Mouse (Mus musculus) neural tube, embryonic 12.5 days (tissue): ENCODE measurements around the gene Mllt10. TPM values are rescaled to one million over a fixed set of nuclear protein-coding genes. Genes with fewer than 3 reads are reported as not detected.

Experiments
- ATAC-seq: fragments of 200-750 bp; cut with Nextera tagmentation; 2 replicates; pipeline ENCODE4 v1.8.0; 2017; ENCODE audit warnings: low read depth, mild to moderate bottlenecking, moderate TSS enrichment, moderate library complexity; ENCODE audit not compliant: low FRiP score
- H3K27ac ChIP-seq: fragments of 300-500 bp; sonication (generic); 2 replicates; pipeline ENCODE4 v1.5.1; 2016
- H3K27me3 ChIP-seq: fragments of 300-500 bp; sonication (generic); replicated peaks from 2 replicates; pipeline ENCODE4 v1.6.1; 2016; ENCODE audit warnings: mild to moderate bottlenecking
- H3K36me3 ChIP-seq: fragments of 300-500 bp; sonication (generic); 2 replicates; pipeline ENCODE4 v1.6.1; 2016; ENCODE audit warnings: mild to moderate bottlenecking
- H3K4me1 ChIP-seq: fragments of 300-500 bp; sonication (generic); 2 replicates; pipeline ENCODE4 v1.6.1; 2016
- H3K4me2 ChIP-seq: fragments of 300-500 bp; sonication (generic); replicated peaks from 2 replicates; pipeline ENCODE4 v1.6.1; 2016; ENCODE audit warnings: mild to moderate bottlenecking
- H3K4me3 ChIP-seq: fragments of 300-500 bp; sonication (generic); 2 replicates; pipeline ENCODE4 v1.5.1; 2016
- H3K9ac ChIP-seq: fragments of 300-500 bp; sonication (generic); 2 replicates; pipeline ENCODE4 v1.6.1; 2016; ENCODE audit warnings: mild to moderate bottlenecking
- H3K9me3 ChIP-seq: fragments of 300-500 bp; sonication (generic); 2 replicates; pipeline ENCODE4 v1.6.1; 2016; ENCODE audit warnings: mild to moderate bottlenecking
- WGBS: fragments of 180-500 bp; shearing (Covaris S2); methylation state at CpG from one replicate; pipeline ENCODE4 v1.1.7; 2016; 5-methylcytosine and 5-hydroxymethylcytosine counted together
- polyA plus RNA-seq: library from polyadenylated mRNA; unstranded; fragments of >200 nt; fragmentation: Nextera tagmentation; extraction: Ambion mirVana; gene quantifications from 2 replicates; pipeline ENCODE4 v1.2.1, GENCODE M21; 2016

Gene Mllt10
- 60.5 and 67.2 TPM in 2 replicates for polyA plus RNA-seq

DNA sequence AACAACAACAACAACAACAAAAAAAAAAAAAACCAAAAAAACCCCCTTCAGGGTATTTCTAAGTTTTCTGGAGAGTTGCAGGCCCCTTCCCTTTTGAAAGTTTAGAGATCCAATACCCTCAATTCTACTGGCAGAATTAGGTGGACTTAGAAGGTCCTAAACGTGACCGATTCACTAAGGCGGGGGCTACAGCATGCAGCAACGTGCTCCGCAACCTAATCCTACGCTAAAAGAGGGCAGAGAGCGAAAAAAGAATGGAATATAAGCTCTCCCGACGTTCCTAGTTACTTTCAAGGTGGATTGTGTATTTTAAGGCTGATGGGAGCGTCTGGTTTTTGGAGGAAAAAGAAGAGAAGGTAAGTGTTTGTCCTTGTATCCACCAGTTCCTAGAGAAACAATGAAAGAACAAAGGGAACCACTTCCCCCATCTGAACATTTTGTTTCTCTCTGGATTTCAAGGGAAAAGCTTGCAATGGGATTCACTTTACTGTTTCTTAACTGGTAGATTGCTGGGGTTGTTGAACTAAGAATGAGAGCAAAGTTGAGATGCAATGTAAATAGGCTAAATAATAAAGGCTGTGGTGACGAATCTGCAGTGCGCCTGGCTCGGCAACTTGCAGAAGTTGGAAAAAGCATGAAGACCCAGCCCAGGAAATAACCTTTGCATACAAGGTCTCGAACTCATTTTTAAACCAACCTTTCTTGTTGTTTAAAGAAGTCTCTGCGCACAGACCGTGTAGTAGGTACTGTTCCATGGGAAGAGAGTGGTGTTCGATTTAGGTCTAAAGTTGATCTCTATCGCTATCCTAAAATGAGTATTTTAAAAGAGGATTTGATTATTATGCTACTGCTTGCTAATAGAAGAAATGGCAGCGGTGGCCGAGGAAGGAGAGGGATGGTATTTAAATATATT, at the start of gene Mllt10:
Gene Mllt10, plus strand, starts transcription at position 222 of the 913 bp plus-strand sequence.
- H3K4me1 ChIP-seq = peaks cover 37% of the 10 kb centered on the region
- peak within 1 kb of the TSS; percentile 100 for H3K27ac ChIP-seq
- ATAC-seq = no peak
- peak within 1 kb of the TSS; percentile 96 for H3K9ac ChIP-seq
- under 1% methylated on average over 20 of the region's 20 CpGs for WGBS
- peak within 1 kb of the TSS; percentile 56 for H3K4me3 ChIP-seq
- no peaks in the 10 kb centered on the region for H3K36me3 ChIP-seq
- H3K4me2 ChIP-seq = peak within 1 kb of the TSS; percentile 96
- no peaks in the 10 kb centered on the region for H3K27me3 ChIP-seq
- H3K9me3 ChIP-seq = no peaks in the 10 kb centered on the region

DNA sequence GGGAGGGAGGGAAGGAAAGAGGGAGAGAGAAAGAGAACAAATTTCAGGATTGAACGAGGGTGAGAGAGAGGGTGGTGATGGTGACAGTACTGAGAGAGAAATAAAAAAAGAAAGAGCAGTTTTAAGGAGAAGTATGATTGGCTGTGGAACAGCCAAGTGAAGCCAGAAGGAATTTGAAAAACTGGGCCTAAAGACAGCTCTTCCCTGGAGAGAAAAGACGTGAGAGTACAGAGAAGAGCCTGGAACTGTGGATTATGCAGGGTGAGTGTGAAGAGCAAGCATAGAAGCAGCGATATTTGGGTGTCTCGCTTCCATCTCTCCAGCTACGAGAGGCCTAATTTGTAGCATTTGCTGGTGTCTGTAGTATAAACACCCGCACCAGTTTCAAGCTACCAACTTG, 43.8 kb upstream of the Mllt10 start:
- Histone ChIP-seq H3K4me1 (no peaks in the 10 kb centered on the region), H3K27me3 (no peaks in the 10 kb centered on the region), H3K9ac (no peak overlapping the region), H3K36me3 (no peaks in the 10 kb centered on the region), H3K27ac (no peak overlapping the region), H3K9me3 (no peaks in the 10 kb centered on the region), H3K4me2 (no peak overlapping the region), H3K4me3 (no peak overlapping the region)
- ATAC-seq = no peak
- WGBS = 89% methylated on average over 6 of the region's 6 CpGs

DNA sequence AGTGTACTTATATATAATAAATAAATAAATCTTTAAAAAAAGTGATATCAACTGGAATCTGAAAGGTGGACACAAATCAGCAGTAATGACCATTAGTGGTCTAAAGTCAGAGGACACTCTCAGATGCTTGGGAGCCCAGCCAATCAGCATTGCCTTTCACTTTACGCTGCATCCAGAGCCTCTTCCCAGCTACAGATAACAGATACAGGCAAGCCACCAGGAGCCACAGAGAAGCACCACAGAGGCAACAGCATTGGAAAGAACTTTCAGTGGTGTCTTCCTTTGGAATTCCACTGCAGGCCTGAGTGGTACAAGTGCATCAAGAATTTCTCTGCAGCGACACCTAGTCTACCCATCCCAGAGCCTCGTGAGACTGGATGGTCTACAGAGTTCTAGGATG, 42.2 kb upstream of the Mllt10 start:
- Histone ChIP-seq H3K27ac (no peak overlapping the region), H3K9ac (no peak overlapping the region), H3K36me3 (no peaks in the 10 kb centered on the region), H3K27me3 (no peaks in the 10 kb centered on the region), H3K4me2 (no peak overlapping the region), H3K4me3 (no peak overlapping the region), H3K9me3 (no peaks in the 10 kb centered on the region), H3K4me1 (no peaks in the 10 kb centered on the region)
- 92% methylated on average over 3 of the region's 3 CpGs for WGBS
- no peak for ATAC-seq

DNA sequence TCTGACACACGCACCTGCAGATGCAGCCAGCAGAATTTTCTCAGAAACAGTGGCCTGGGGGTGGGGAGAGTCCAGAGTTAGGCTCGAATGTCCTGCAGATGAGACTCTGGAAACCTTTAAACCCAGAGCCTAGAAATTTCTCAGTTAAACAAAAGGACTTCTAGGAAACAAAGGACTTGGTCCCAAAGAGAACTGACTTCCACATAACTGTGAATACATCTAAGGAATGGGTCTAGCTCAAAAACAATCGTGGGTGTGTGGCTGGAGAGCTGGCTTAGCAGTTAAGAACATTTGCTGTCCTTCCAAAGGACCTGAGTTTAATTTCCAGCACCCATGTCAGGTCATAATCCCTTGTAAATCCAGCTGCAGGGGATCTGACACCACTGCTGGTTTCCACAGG, 39.5 kb upstream of the Mllt10 start:
- H3K9ac ChIP-seq = no peak overlapping the region
- no peaks in the 10 kb centered on the region for H3K4me1 ChIP-seq
- H3K4me3 ChIP-seq = no peak overlapping the region
- H3K27ac ChIP-seq = no peak overlapping the region
- no peaks in the 10 kb centered on the region for H3K9me3 ChIP-seq
- no peaks in the 10 kb centered on the region for H3K27me3 ChIP-seq
- ATAC-seq = no peak
- no peaks in the 10 kb centered on the region for H3K36me3 ChIP-seq
- no peak overlapping the region for H3K4me2 ChIP-seq
- 60% methylated on average over 3 of the region's 3 CpGs for WGBS

DNA sequence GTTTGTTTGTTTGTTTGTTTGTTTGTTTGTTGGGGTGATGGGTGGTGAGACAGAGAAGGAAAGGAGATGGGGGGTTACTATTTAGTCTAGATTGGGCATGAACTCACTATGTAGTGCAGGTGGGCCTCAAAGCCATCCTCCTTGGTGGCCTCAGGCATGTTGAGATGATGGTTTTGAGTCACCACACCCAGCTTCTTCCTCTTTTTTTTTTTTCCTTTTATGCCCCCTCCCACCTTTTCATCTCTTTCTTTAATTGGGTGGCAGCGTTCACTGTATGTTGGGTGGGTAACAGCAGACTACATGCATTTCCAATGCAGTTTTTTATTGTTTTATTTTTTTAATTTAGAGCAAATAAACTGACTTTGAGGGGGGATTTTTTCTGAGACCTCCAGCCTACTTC, 38.4 kb upstream of the Mllt10 start:
- Histone ChIP-seq H3K4me3 (no peak overlapping the region), H3K9me3 (no peaks in the 10 kb centered on the region), H3K9ac (no peak overlapping the region), H3K27me3 (no peaks in the 10 kb centered on the region), H3K27ac (no peak overlapping the region), H3K4me1 (no peaks in the 10 kb centered on the region), H3K4me2 (no peak overlapping the region), H3K36me3 (no peaks in the 10 kb centered on the region)
- ATAC-seq = no peak
- WGBS = 100% methylated on average over 1 of the region's 1 CpGs

DNA sequence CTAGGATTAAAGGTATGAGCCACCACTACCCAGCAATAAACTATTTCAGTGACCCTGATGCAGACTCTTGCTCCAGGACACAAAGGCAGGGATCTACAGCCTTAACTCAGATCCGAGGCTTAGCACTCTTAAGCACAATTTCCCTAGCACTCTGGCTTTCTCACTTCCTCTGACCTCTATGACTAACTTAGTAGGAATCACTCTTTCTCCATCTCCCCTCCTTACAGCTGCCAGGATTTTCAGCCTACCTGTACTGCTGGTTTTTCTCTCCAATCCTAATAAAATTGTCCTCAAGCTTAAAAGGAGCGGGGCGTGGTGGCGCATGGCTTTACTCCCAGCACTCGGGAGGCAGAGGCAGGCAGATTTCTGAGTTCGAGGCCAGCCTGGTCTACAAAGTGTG, 37.7 kb upstream of the Mllt10 start:
- H3K4me3 ChIP-seq = no peak overlapping the region
- ATAC-seq = no peak
- H3K4me1 ChIP-seq = no peaks in the 10 kb centered on the region
- no peak overlapping the region for H3K27ac ChIP-seq
- no peaks in the 10 kb centered on the region for H3K27me3 ChIP-seq
- H3K36me3 ChIP-seq = no peaks in the 10 kb centered on the region
- no peak overlapping the region for H3K9ac ChIP-seq
- no peak overlapping the region for H3K4me2 ChIP-seq
- WGBS = 93% methylated on average over 6 of the region's 6 CpGs
- H3K9me3 ChIP-seq = no peaks in the 10 kb centered on the region

DNA sequence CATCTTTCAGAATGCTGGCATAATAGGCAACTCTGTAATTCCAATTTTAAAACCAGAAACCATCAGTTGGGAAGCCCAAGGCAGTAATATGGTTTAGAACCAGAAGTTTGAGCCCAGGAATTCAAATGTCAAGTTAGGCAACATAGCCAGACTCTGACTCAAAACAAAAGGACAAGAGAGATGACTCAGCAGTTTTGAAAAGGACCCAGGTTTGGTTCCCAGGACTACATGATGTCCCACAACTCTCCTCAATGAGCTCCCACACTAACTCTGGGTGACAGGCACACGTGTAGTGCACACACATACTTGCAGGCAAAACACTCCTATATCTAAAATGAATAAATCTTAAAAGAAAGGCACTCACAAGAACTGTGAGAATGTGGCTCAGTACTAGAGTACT, 35.9 kb upstream of the Mllt10 start:
- H3K27ac ChIP-seq = no peak overlapping the region
- 89% methylated on average over 1 of the region's 1 CpGs for WGBS
- no peak overlapping the region for H3K4me2 ChIP-seq
- H3K4me3 ChIP-seq = no peak overlapping the region
- no peaks in the 10 kb centered on the region for H3K36me3 ChIP-seq
- no peak overlapping the region for H3K9ac ChIP-seq
- ATAC-seq = no peak
- H3K4me1 ChIP-seq = 0 out of 2 replicates have a peak, but pooled peaks cover 3% of the 10 kb centered on the region
- H3K27me3 ChIP-seq = no peaks in the 10 kb centered on the region
- no peaks in the 10 kb centered on the region for H3K9me3 ChIP-seq

DNA sequence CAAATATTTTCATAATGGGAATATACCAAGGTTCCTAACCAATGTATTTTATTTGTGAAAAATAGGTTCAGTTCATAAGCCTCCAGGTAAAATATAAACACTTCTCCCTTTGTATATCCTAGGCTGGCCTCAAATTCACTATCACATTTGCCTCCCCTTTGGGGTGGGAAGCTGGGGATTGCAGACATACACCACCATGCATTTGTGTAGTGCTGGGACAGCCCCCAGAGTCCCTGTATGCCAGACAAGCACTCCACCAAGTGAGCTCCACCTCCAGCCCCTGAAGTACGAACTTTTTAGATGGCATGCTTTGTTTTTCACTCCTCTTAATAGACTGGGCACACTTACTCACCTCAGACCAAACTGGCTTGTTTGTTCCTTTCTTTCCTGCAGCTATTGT, 32.2 kb upstream of the Mllt10 start:
- Histone ChIP-seq H3K27ac (no peak overlapping the region), H3K4me2 (no peak overlapping the region), H3K4me3 (no peak overlapping the region), H3K4me1 (peaks cover 15% of the 10 kb centered on the region), H3K36me3 (no peaks in the 10 kb centered on the region), H3K9ac (no peak overlapping the region), H3K9me3 (no peaks in the 10 kb centered on the region), H3K27me3 (no peaks in the 10 kb centered on the region)
- 46% methylated on average over 1 of the region's 1 CpGs for WGBS
- no peak for ATAC-seq

DNA sequence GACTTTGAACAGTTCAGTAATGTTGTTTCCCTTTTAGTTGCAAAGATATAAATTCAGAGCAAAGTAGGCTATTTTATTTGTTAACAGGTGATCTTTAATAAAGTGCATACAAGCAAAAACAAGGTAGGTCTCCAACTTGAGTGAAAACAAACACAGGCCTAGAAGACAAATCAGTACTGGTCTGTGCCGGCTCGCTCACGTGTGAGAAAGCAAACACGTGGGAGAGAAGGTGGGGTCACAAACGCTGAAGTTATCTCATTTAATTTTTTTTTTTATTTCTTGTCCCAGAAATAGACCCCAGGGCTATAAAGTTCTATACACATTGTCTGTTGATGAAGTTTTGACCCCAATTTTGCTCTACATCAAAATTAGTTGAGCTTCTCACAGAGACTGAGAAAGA, 29.9 kb upstream of the Mllt10 start:
- Histone ChIP-seq H3K27ac (no peak overlapping the region), H3K9ac (no peak overlapping the region), H3K4me3 (no peak overlapping the region), H3K27me3 (no peaks in the 10 kb centered on the region), H3K4me1 (peaks cover 21% of the 10 kb centered on the region), H3K36me3 (no peaks in the 10 kb centered on the region), H3K9me3 (no peaks in the 10 kb centered on the region), H3K4me2 (peak overlapping the region; percentile 98)
- 43% methylated on average over 5 of the region's 5 CpGs for WGBS
- ATAC-seq = no peak

DNA sequence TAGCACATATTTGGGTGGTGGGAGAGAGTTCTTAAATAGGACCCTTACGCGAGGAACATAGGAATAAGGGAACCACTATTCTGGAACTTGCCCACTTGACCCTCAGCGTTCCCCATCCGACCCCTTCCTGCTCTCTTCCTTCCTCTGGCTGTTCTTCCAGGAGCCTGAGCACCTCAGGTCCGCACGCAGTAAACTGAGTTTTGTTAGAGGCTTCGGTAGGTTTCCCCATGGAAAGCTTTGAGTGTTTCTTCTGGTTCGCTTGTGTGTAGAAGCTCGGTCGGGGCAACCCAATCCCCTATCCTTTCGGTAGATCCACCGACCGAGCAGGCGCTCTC, 29.3 kb upstream of the Mllt10 start:
- H3K27me3 ChIP-seq = no peaks in the 10 kb centered on the region
- no peak for ATAC-seq
- H3K9ac ChIP-seq = peak overlapping the region; percentile 69
- 4% methylated on average over 14 of the region's 14 CpGs for WGBS
- no peaks in the 10 kb centered on the region for H3K36me3 ChIP-seq
- H3K9me3 ChIP-seq = no peaks in the 10 kb centered on the region
- no peak overlapping the region for H3K27ac ChIP-seq
- H3K4me1 ChIP-seq = peaks cover 26% of the 10 kb centered on the region
- H3K4me3 ChIP-seq = peak overlapping the region; percentile 63
- H3K4me2 ChIP-seq = peak overlapping the region; percentile 98

DNA sequence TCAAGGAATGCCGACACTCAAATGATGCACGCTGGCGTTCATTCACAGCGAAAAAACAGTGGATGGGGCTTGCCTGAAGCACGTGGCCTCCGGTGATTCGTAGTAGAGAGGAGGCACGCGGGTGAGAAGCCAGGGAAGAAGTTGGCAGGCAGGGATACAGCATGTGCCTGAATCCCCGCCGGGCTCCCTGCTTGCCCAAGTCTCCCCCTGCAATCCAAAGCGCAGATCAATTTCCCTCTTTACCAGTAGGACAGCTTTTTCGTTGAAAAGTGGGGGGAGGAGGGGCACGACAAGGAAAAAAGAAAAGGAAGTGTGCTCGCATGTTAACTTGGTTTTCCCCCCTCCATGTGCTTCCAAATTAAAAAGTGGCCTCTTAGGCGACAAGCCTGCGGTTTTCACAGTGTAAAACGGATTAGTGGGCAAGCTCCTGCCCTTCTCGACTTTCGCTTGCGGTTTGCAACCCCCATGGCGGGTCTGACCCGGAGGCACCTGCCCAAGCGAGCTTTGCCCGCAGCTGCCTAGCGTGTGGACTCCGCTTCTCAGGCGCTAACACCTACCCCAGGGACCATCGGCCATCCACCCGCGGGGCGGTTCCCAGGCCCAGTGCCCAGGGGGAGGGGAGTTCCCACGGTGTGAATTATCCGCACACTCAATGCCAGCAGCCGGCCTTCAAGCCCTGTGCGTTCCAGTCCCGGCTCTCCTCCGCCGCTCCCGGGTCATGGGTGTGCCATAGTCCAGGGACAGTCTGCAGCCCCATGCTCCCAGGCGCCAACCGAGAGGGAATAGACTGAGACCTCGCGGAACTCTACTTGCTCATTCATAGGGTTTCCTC, 28.7 kb upstream of the Mllt10 start:
- no peaks in the 10 kb centered on the region for H3K27me3 ChIP-seq
- no peaks in the 10 kb centered on the region for H3K36me3 ChIP-seq
- H3K4me3 ChIP-seq = peak overlapping the region; percentile 63
- peaks cover 31% of the 10 kb centered on the region for H3K4me1 ChIP-seq
- peak overlapping the region; percentile 98 for H3K4me2 ChIP-seq
- peak; percentile 7 for ATAC-seq
- peak overlapping the region; percentile 69 for H3K9ac ChIP-seq
- WGBS = under 1% methylated on average over 44 of the region's 44 CpGs
- no peaks in the 10 kb centered on the region for H3K9me3 ChIP-seq
- peak overlapping the region; percentile 50; the same call in 1 of the 2 replicates for H3K27ac ChIP-seq

DNA sequence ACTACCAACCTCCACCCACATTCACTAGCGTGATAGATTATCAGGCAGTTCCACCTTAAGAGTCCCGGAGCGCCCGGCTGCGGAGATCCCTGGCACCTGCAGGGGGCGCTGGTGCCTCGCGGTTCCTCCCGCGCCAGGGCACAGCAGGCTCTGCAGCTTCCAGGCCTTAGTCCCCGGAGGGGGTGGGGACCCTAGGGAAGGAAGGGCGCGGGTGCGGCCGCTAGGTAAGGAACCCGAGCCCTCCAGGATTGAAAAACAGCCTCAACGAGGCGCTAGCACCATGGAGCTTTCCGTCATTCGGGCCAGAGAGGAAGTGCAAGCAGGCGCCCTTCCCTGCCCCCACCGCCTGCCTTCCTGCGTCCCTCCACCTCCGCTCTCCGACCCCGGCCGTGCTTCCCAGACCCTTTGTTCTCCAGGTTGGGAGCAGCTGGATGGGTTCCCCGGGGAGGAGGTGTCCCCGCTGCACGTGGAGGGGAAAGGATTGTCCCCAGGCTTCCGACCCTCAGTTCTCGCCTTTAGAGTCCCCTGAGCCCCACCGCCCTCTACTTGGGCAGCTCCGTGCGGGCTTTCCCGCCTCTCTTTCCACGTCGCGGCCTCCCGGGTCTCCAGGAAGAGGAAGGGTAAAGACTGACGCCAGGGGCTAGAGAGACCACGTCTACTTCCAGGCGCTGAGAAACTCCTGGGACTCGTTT, 27.4 kb upstream of the Mllt10 start:
- under 1% methylated on average over 41 of the region's 44 CpGs for WGBS
- Histone ChIP-seq H3K4me3 (peak overlapping the region; percentile 63), H3K9me3 (no peaks in the 10 kb centered on the region), H3K4me2 (peak overlapping the region; percentile 98), H3K9ac (peak overlapping the region; percentile 80), H3K27me3 (no peaks in the 10 kb centered on the region), H3K36me3 (no peaks in the 10 kb centered on the region), H3K4me1 (peaks cover 42% of the 10 kb centered on the region), H3K27ac (peak overlapping the region; percentile 99)
- ATAC-seq = peak; percentile 87
